Mouse (Mus musculus) retina, postnatal 1 day (tissue): ENCODE results near the gene Kmt2e.
"Not testable (repeated sequence)": the region's sequence is repeated elsewhere in the genome, so short reads cannot be mapped to it uniquely, and the experiment has no call there.

Experiments used
- DNase-seq: peaks from one replicate; pipeline ENCODE4 v3.0.0-alpha.2; 2012

Gene Kmt2e

DNA sequence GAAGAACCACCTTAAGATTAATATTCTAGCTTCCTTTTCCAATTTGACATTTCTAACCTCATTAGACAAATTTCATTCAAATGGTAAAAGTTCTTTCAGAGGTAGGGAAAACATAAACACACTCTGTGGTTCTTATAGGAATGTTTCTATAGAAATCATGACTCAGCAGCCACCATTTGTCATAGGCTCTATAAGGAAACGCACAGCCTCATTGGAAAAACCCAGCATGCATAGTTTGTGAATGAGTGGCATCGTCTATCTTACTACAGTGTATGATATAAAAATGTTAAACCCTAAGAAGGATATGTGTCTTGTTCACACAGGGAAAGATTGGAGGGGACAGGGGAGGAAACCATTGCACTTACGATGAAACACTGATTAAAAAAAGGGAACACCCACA is 71.3 kb downstream of the Kmt2e start:
- no peak for DNase-seq

DNA sequence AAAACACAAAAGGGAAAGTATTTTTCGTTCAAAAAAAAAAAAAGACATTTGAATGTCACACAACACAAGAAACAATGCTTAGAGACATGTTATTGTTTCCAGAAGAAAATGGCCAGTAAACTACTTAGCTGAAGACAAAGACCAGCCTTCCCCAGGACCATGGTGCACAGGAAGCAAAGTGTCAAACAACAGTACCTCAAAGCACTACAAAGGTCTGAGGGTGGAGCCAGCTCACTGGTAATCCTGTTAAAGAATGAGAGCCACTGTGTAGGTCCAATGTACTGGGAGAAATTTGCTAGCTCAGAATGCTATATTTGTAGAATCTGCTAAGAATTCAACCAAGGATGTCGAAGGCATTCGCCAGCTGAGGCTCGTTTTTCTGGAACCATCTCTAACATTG is 73.0 kb downstream of the Kmt2e start:
- DNase-seq, result no peak

DNA sequence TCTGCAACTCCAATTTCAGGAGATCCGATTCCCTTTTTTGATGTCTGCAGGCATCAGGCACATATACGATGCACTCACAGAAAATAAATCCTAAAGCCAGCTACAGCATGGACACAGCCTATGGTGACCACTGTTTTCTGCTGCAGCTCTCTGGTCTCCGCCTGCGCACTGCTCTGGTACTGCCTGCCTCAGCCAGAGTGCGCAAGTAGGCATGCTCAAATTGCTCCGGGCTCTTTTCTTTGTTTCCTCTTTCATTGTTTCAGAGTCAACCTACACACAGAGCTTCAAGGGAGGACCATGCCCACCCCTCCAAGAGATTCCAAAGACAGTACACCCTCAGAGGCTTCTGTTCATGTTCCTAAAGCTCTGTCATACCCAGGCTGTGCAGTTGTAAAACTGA is 74.4 kb downstream of the Kmt2e start:
- DNase-seq, result peak; percentile 11

DNA sequence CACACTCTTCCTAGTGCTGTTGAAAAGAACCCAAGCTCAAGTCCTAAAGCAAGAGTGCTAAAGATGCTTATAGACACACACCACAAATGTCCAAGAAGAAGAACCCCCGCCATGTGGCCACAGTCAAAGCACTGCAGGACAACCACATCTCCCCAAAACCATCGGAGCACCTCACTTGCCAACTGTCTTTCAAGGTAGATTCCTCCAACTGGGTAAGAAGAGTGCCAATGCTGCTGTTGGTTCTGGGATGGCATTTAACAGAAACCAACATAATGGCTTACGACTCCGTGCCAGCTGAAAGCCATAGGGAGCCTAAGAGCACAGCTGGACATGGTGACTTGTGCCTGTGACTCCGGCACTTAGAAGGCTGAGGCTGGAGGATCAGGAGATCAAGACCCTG is 77.2 kb downstream of the Kmt2e start:
- DNase-seq, result no peak

DNA sequence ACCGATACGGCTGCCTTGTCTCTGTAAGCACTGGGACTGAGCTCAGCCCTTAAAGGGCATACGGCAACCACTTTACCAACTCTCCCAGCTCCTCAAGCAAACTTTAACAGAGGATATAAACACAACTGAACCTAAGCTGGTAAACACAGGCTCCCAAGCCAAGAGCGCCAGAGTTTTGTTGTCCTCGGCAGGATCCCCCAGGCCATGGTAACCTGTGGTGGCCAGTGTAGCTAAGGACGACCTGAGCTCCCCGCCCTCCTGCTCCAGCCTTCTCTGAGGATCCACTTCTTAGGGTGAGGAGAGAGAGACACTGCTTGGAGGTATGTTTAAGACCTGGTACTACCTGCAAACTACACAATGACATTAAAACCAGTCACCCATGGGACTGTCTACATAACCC is 78.3 kb downstream of the Kmt2e start:
- no peak for DNase-seq

DNA sequence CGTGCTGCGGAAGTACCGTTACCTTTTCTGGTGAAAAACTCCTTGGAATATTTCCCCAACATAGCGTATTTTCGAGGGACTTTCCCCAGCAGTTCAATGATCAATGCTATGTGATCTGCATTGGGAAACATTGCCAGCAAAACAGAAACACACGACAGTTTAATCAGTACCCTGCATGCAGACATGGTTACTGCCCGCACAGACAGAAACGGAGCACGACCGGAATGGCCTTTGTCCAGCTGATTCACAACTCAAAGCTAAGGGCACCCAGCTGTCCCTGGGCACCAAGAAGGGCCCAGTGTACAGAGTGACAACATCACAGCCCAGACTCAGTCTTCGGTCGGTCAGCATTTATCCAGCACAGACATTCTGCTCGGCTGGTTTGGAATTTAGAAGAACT is 79.2 kb downstream of the Kmt2e start:
- DNase-seq, result no peak

DNA sequence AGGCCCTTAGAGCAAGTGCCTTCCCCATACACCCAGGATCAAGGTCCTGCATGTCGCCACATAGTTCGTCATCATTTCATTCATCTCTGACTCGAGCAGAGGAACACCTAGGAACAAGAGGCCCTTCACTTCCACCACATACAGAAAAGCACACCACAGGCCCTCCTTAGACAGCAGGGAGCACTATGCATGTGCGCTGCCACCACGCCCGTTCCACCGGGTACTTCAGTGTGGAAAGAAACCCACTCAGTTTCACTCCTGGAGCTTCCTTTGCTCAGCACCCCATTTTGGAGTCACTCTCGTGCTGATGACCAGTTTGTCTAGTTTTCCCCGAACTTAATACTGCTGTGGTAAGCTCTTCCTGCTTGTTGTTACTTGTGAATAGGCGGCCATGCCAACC is 80.8 kb downstream of the Kmt2e start:
- DNase-seq, result no peak

DNA sequence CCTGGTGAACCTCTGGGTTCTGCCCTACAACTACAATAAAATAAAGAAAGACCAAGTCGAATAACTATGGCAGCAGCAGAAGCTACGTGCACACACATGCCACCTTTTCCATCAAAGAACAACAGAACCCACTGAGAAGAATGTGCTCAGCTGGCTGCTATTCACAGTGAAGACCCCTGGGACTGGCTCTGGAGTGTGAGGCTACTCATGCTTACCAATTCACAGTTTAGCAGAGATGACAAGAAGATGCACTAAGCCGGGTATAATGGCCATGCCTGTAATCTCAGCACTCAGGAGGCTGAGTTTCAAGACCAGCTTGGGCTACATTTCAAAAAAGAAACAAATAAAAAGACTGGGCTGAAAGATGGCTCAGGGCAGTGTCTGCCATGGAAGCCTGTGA is 82.7 kb downstream of the Kmt2e start:
- DNase-seq, result peak; percentile 34

DNA sequence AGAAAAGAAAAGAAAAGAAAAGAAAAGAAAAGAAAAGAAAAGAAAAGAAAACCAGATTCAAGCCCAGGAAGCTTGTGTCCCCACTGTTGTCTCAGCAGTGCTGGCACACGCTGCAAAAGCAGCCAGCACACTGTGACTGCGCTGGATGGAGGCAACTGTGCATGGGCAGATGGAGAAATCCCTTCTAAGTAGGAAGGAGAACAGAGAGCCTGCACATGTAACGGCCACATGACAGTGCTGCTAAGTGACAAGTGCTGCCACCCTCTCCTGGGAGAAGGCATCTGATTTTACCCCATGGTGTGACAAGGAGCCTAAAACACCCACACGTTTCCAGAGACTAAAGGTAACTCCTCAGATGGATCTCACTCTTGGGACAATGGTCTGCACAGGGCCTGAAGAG is 83.6 kb downstream of the Kmt2e start:
- DNase-seq, result no peak

DNA sequence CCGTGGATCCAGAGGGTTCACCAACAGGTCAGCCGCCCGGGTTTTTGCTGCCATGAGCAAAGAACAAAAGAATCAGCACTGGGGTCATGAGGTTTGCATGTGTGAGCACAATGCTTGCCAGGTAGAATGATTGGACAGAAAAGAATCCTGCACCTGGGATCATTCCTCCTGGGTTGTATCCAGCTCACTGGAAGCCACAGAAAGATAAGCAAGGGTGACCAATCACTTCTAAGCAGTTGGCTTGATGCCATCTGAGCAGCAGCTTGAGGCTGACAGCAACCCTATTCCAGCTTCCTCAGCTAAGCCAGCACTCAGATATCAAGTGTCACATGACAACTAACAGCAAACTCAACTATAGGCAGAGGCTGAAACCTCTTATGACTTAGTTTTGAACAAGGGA is 84.4 kb downstream of the Kmt2e start:
- DNase-seq, result peak; percentile 47

DNA sequence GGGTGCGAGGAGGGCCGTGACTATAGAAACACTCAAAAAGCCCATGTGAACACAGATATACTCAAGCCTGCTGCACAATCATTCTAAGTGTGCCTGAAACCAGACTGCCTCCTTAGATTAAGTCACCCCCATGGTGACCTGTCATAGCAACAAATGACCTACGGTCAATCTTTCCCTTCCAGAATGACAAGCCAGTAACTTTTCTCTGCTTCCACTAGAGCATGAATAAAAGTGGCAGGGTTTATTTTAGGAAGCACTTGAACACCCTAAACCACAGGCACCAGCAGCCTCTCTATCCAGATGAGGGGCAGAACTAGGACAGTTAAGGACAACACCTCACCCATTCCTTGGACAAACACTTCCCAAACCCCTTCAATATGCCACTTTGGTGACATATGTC is 85.4 kb downstream of the Kmt2e start:
- no peak for DNase-seq

DNA sequence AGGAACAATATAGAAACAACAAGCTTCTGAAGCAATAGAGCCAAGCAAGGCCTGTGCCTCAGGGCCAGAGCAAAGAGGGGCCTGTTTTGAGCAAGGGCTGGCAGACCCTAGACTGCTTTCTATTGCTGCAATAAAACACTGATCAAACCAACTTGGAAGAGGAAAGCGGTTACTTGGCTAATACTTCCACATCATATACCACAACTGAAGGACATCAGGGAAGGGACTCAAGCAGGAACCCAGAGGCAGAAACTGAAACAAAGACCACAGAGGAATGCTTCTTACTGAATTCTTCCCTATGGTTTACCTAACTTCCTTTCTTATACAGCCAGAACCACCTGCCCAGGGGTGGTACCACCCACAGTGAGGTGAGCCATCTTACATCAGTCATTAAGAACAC is 87.4 kb downstream of the Kmt2e start:
- DNase-seq, result no peak

DNA sequence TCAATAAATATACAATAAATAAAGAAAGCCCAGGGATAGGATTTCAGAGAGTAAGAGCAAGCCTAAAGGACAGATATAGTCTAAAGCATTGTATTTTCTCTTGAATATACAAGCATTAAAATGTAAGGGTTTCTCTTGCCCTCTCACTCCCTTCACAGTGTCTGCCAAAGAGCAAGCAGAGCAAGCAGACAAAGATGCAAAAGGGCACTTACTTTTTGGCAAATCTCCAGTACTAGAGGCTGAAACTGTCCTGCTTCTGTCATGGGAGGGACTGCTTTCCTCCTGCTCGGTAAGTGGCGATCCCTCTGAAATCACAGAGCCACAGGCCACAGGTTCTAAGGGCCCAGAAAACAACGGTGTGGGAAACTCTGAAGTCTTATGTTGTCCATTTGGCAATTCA is 89.7 kb downstream of the Kmt2e start:
- DNase-seq, result no peak

DNA sequence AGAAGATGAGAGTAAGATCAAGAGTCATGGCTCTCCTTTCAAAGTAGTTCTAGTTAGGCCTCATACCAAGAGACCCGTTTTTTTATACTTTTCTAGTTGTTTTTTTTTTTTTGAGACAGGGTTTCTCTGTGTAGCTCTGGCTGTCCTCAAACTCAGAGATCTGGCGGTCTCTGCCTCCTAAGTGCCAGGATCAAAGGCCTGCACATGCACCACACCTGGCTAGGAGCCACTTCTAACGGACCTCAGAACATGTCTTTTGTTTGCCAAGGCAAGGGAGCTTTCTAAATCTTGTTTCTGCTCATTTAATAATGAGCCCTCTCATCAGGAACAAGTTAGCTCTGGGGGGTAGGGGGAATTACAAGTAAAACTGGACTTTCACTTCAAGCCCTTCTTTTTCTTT is 90.4 kb downstream of the Kmt2e start:
- DNase-seq, result no peak

DNA sequence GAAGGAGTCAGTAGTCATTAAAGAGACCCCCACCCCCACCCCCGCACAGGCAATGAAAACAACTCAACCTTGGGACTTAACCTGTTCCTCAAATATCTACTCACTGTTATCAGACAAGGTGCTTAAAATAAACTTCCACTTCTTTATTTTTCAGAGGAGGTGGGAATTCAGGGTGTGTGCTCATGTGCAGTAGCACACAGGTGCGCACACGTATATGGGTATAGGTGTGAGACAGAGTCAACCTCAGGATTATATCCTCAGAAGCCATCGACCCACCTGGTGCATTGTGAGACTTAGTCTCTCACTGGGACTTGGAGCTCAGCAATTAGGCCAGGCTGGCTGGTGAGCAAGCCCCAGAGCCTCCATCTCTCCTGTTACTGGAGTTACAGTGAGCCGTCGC is 96.9 kb downstream of the Kmt2e start:
- no peak for DNase-seq

DNA sequence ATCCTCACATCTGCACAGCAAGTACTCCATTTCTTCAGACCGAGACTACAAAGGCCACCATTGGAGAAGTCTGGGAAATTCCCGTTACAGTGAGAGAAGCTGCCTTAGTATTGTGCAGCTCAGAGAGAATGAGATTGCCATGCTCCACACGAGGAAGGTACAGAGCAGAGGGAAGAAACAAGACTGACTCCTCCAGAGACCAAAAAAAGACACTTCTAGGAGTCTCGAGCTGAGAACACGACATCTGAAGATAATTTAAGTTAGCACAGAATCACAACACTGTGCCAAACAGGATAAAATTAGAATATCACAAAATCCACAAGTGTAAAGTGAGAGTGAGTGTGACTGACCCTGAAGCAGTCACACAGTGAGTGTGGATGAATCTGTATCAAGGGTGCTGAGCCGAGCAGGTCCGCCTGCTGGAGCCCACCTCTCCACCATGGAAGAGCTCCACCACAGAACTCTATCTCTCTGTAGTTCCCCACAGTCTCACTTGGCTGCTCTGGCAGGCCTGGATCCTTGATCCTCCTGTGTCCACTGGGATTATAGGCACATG is 97.4 kb downstream of the Kmt2e start:
- no peak for DNase-seq

DNA sequence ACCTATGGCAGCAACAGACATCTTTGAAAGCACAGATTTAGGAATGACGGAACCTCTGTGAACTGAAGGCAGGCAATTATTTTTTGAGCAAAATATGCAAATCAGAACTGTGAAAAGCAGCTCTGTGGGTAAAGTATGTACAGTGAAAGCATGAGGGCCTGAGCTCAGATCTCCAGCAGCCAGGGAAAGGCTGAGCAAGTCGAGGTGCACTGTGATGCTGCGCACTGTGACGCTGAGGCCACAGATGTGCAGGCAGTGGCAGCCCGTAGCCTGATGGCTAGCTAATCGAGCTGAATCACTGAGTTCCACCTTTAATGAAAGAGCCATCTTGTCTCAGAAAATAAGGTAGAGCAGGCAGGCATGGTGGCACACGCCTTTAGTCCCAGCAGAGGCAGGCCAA is 101.5 kb downstream of the Kmt2e start:
- DNase-seq, result no peak

DNA sequence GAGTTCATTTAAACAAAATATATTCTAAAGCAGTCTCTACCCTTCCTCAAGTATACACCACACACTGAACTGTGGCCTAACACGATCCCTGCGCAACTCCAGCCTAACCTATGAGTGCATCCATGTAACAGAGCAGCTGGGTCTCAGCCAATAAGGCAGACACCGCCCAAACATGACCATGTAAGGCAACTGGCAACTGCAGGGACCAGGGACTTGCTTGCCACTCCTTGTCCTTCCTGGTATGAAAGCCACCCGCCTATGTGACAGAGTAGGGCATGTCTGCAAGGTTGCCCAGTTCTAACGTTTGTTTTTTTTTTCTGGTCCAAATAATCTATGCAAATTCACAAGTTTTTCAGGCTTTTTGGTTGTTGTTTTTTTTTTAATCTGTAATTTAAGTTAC is 117.4 kb downstream of the Kmt2e start:
- no peak for DNase-seq

DNA sequence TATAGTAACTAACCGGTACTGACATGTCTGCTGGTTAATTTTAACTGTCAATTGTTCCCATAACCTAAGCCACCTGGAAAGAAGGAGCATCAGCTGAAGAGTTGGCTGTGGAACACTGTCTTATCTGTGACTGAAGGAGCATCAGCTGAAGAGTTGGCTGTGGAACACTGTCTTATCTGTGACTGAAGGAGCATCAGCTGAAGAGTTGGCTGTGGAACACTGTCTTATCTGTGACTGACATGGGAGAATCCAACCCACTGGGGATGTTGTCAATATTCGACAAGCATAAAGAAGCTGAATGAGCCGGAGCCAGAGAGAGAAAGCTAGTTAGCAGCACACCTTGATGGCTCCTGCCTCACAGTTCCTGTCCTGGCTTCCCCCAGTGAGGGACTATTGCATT is 119.1 kb downstream of the Kmt2e start:
- DNase-seq, result not testable (repeated sequence)
